Mouse (Mus musculus) MEL (cell line): ENCODE measurements at regions not wholly inside any gene's neighbourhood (a gene's known extent, or its start where the extent isn't known, plus 50 kb on each side); places are given as distances from the start of the nearest gene placed in this dataset.

Experiments used
- CHD2 ChIP-seq: IDR thresholded peaks from 2 replicates; pipeline ENCODE4 v1.6.1; 2011; ENCODE audit warnings: low read length, improper control_type of control experiment
- CTCF ChIP-seq, 3 experiments: IDR thresholded peaks in 2 of 3; conservative IDR thresholded peaks in 1 of 3; 2 replicates each; pipeline ENCODE4 v1.5.1; 2011 to 2012; ENCODE audit warnings: low read length in 3 of 3, low read depth in 2 of 3, mild to moderate bottlenecking in 2 of 3, improper control_type of control experiment in 1 of 3, inconsistent platforms in 1 of 3, mixed read lengths in 1 of 3, moderate library complexity in 1 of 3; ENCODE audit not compliant: control insufficient read depth in 1 of 3, insufficient read depth in 1 of 3, poor library complexity in 1 of 3, severe bottlenecking in 1 of 3
- EP300 ChIP-seq, 2 experiments: IDR thresholded peaks; 2 replicates each; pipeline ENCODE4 v1.6.1; 2011; ENCODE audit warnings: improper control_type of control experiment in 2 of 2, low read length in 2 of 2, low read depth in 1 of 2, mild to moderate bottlenecking in 1 of 2
- MAX ChIP-seq: IDR thresholded peaks from 2 replicates; pipeline ENCODE4 v1.6.1; 2011; ENCODE audit warnings: low read length, improper control_type of control experiment
- MEF2A ChIP-seq: IDR thresholded peaks from 2 replicates; pipeline ENCODE4 v1.6.1; 2014; ENCODE audit warnings: low read depth, mild to moderate bottlenecking, inconsistent platforms, low read length, improper control_type of control experiment; ENCODE audit not compliant: poor library complexity, insufficient replicate concordance, severe bottlenecking; ENCODE audit errors: extremely low read depth
- POLR2A ChIP-seq, 2 experiments: IDR thresholded peaks; 2 replicates each; pipeline ENCODE4 v1.6.1; 2011 to 2012; ENCODE audit warnings: low read length in 2 of 2, mild to moderate bottlenecking in 2 of 2, control low read depth in 1 of 2, improper control_type of control experiment in 1 of 2, low read depth in 1 of 2, moderate library complexity in 1 of 2; ENCODE audit not compliant: control insufficient read depth in 1 of 2, insufficient read depth in 1 of 2, poor library complexity in 1 of 2
- USF1 ChIP-seq: IDR thresholded peaks from 2 replicates; pipeline ENCODE4 v1.6.1; 2014; ENCODE audit warnings: low read depth, mild to moderate bottlenecking, inconsistent platforms, low read length, improper control_type of control experiment, moderate library complexity

- TF ChIP-seq EP300 (IDR thresholded peaks at IDR 0.05; ENCODE audit: low read depth in 1 of 2, low read length in 2 of 2) (no peak), MAX (no peak), POLR2A (IDR thresholded peaks at IDR 0.05; ENCODE audit: control insufficient read depth in 1 of 2, insufficient read depth in 1 of 2, low read depth in 1 of 2, low read length in 2 of 2, poor library complexity in 1 of 2) (no peak), CTCF (IDR thresholded peaks at IDR 0.05 in 2 of 3, conservative IDR thresholded peaks at IDR 0.05 in 1 of 3; ENCODE audit: control insufficient read depth in 1 of 3, insufficient read depth in 1 of 3, low read depth in 2 of 3, low read length in 3 of 3, poor library complexity in 1 of 3, severe bottlenecking in 1 of 3) (no peak), USF1 (no peak), CHD2 (no peak), MEF2A (no peak)
Measured at GRCm38 (mm10) chr14:104935956-104936355, 241.2 kb downstream of the Rbm26 start.
